Mouse (Mus musculus): ENCODE measurements around the gene D2hgdh. TPM values are rescaled to one million over a fixed set of nuclear protein-coding genes. Genes with fewer than 3 reads are reported as not detected.

Gene D2hgdh
- polyA plus RNA-seq, 1 experiment, result 23.7 TPM

GRCm38 (mm10) chr1:93803556-93804507 is 20.9 kb upstream of the D2hgdh start, which contains the start of gene Ing5:
Ing5 (plus strand) TSS chr1:93803965.
- Histone ChIP-seq H3K4me1 (ENCODE audit: control insufficient read depth, insufficient read depth, low read length) (peaks cover 7% of the 10 kb centered on the region), H3K27ac (ENCODE audit: control insufficient read depth, insufficient read depth, low read depth, low read length, poor library complexity) (peak within 1 kb of the TSS; percentile 99), H3K4me3 (replicated peaks; ENCODE audit: control insufficient read depth, low read depth, low read length) (peak within 1 kb of the TSS; percentile 97)
- WGBS, result under 1% methylated on average over 94 of the region's 94 CpGs
- peak; percentile 94 for TF ChIP-seq CTCF (IDR thresholded peaks at IDR 0.05; ENCODE audit: control insufficient read depth, insufficient read depth, low read length)
- peak; percentile 91 for TF ChIP-seq POLR2A (IDR thresholded peaks at IDR 0.05; ENCODE audit: borderline replicate concordance, control insufficient read depth, low read depth, low read length)

GRCm38 (mm10) chr1:93804818-93805217 is 19.9 kb upstream of the D2hgdh start:
- H3K4me1 ChIP-seq (ENCODE audit: control insufficient read depth, insufficient read depth, low read length), result peaks cover 6% of the 10 kb centered on the region
- peak overlapping the region; percentile 97 for H3K4me3 ChIP-seq (replicated peaks; ENCODE audit: control insufficient read depth, low read depth, low read length)
- 54% methylated on average over 4 of the region's 4 CpGs for WGBS
- peak overlapping the region; percentile 99 for H3K27ac ChIP-seq (ENCODE audit: control insufficient read depth, insufficient read depth, low read depth, low read length, poor library complexity)
- TF ChIP-seq CTCF (IDR thresholded peaks at IDR 0.05; ENCODE audit: control insufficient read depth, insufficient read depth, low read length) (no peak), POLR2A (IDR thresholded peaks at IDR 0.05; ENCODE audit: borderline replicate concordance, control insufficient read depth, low read depth, low read length) (no peak)

GRCm38 (mm10) chr1:93805221-93805951 is 19.3 kb upstream of the D2hgdh start:
- Histone ChIP-seq H3K4me1 (ENCODE audit: control insufficient read depth, insufficient read depth, low read length) (peaks cover 6% of the 10 kb centered on the region), H3K4me3 (replicated peaks; ENCODE audit: control insufficient read depth, low read depth, low read length) (no peak overlapping the region), H3K27ac (ENCODE audit: control insufficient read depth, insufficient read depth, low read depth, low read length, poor library complexity) (peak overlapping the region; percentile 32)
- no peak for TF ChIP-seq CTCF (IDR thresholded peaks at IDR 0.05; ENCODE audit: control insufficient read depth, insufficient read depth, low read length)
- no peak for TF ChIP-seq POLR2A (IDR thresholded peaks at IDR 0.05; ENCODE audit: borderline replicate concordance, control insufficient read depth, low read depth, low read length)
- WGBS, result 52% methylated on average over 5 of the region's 5 CpGs

- Histone ChIP-seq H3K4me1 (ENCODE audit: control insufficient read depth, insufficient read depth, low read length) (peaks cover 5% of the 10 kb centered on the region), H3K27ac (ENCODE audit: control insufficient read depth, insufficient read depth, low read depth, low read length, poor library complexity) (no peak overlapping the region), H3K4me3 (replicated peaks; ENCODE audit: control insufficient read depth, low read depth, low read length) (no peak overlapping the region)
- TF ChIP-seq POLR2A (IDR thresholded peaks at IDR 0.05; ENCODE audit: borderline replicate concordance, control insufficient read depth, low read depth, low read length) (no peak), CTCF (IDR thresholded peaks at IDR 0.05; ENCODE audit: control insufficient read depth, insufficient read depth, low read length) (no peak)
- WGBS, result 90% methylated on average over 4 of the region's 4 CpGs
Measured at GRCm38 (mm10) chr1:93808871-93809270, 15.8 kb upstream of the D2hgdh start.

GRCm38 (mm10) chr1:93810011-93810410 is 14.7 kb upstream of the D2hgdh start:
- H3K4me1 ChIP-seq (ENCODE audit: control insufficient read depth, insufficient read depth, low read length), result peaks cover 3% of the 10 kb centered on the region; the same call in 1 of the 2 replicates
- TF ChIP-seq CTCF (IDR thresholded peaks at IDR 0.05; ENCODE audit: control insufficient read depth, insufficient read depth, low read length), result no peak
- no peak for TF ChIP-seq POLR2A (IDR thresholded peaks at IDR 0.05; ENCODE audit: borderline replicate concordance, control insufficient read depth, low read depth, low read length)
- 89% methylated on average over 3 of the region's 3 CpGs for WGBS
- no peak overlapping the region for H3K4me3 ChIP-seq (replicated peaks; ENCODE audit: control insufficient read depth, low read depth, low read length)
- H3K27ac ChIP-seq (ENCODE audit: control insufficient read depth, insufficient read depth, low read depth, low read length, poor library complexity), result no peak overlapping the region

- TF ChIP-seq CTCF (IDR thresholded peaks at IDR 0.05; ENCODE audit: control insufficient read depth, insufficient read depth, low read length) (no peak), POLR2A (IDR thresholded peaks at IDR 0.05; ENCODE audit: borderline replicate concordance, control insufficient read depth, low read depth, low read length) (no peak)
- H3K4me3 ChIP-seq (replicated peaks; ENCODE audit: control insufficient read depth, low read depth, low read length), result no peak overlapping the region
- no peaks in the 10 kb centered on the region for H3K4me1 ChIP-seq (ENCODE audit: control insufficient read depth, insufficient read depth, low read length)
- WGBS, result 76% methylated on average over 8 of the region's 8 CpGs
- no peak overlapping the region for H3K27ac ChIP-seq (ENCODE audit: control insufficient read depth, insufficient read depth, low read depth, low read length, poor library complexity)
Measured at GRCm38 (mm10) chr1:93811495-93812039, 13.1 kb upstream of the D2hgdh start.

- TF ChIP-seq CTCF (IDR thresholded peaks at IDR 0.05; ENCODE audit: control insufficient read depth, insufficient read depth, low read length), result no peak
- TF ChIP-seq POLR2A (IDR thresholded peaks at IDR 0.05; ENCODE audit: borderline replicate concordance, control insufficient read depth, low read depth, low read length), result no peak
- Histone ChIP-seq H3K27ac (ENCODE audit: control insufficient read depth, insufficient read depth, low read depth, low read length, poor library complexity) (peak overlapping the region; percentile 89), H3K4me3 (replicated peaks; ENCODE audit: control insufficient read depth, low read depth, low read length) (no peak overlapping the region), H3K4me1 (ENCODE audit: control insufficient read depth, insufficient read depth, low read length) (peaks cover 3% of the 10 kb centered on the region)
- 56% methylated on average over 8 of the region's 8 CpGs for WGBS
Measured at GRCm38 (mm10) chr1:93817823-93818532, 6.7 kb upstream of the D2hgdh start.

Data from bone marrow, adult 2 months (tissue).